Mouse (Mus musculus): ENCODE measurements around the gene Cyb5r3. TPM values are rescaled to one million over a fixed set of nuclear protein-coding genes. Genes with fewer than 3 reads are reported as not detected.

The Cyb5r3 gene
- polyA plus RNA-seq, 1 experiment from 2014 or later = 63.3 TPM

DNA sequence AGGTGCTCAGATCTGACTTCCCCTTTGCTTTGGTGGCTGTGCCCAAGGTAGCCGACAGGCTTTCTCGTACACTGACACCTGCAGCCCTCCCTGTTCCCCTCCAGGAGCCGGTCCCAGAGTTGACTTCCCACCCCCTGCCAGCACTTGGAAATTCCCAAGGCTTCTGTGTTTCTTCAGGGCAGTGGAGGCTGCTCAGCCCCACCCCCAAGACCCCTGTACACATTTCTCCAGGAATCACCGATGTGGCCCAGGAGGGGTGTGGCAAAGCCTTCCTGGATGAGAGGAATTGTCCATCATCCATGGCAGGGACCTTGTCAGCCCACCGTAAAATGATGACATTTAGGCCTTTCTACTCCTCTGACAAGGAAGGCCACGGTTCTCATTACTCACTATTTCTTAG lies 61.1 kb downstream of the Cyb5r3 start:
- no peak overlapping the region for H3K4me2 ChIP-seq (ENCODE audit: low read length)
- ATAC-seq (no peak), DNase-seq (ENCODE audit: low spot score) (no peak)
- 65% methylated on average over 6 of the region's 6 CpGs for WGBS
- H3K27me3 ChIP-seq (replicated peaks; ENCODE audit: control insufficient read depth, insufficient read depth, low read length) = no peaks in the 10 kb centered on the region
- peaks cover 10% of the 10 kb centered on the region for H3K36me3 ChIP-seq (ENCODE audit: control insufficient read depth, insufficient read depth, low read length)
- peaks cover 5% of the 10 kb centered on the region; the same call in 1 of the 2 replicates for H3K4me1 ChIP-seq (ENCODE audit: control insufficient read depth, insufficient read depth, low read length)
- no peaks in the 10 kb centered on the region for H3K9me3 ChIP-seq (replicated peaks; ENCODE audit: control insufficient read depth, low read length)
- H3K27ac ChIP-seq (ENCODE audit: low read depth, low read length) = no peak overlapping the region
- no peak overlapping the region for H3K9ac ChIP-seq (ENCODE audit: low read length)
- H3K4me3 ChIP-seq (ENCODE audit: low read depth, low read length) = no peak overlapping the region

GRCm38 (mm10) chr15:83107814-83108213 lies 64.6 kb downstream of the Cyb5r3 start:
- Histone ChIP-seq H3K4me2 (ENCODE audit: low read length) (no peak overlapping the region), H3K36me3 (ENCODE audit: control insufficient read depth, insufficient read depth, low read length) (no peaks in the 10 kb centered on the region), H3K27ac (ENCODE audit: low read depth, low read length) (no peak overlapping the region), H3K9ac (ENCODE audit: low read length) (no peak overlapping the region), H3K4me3 (ENCODE audit: low read depth, low read length) (no peak overlapping the region), H3K9me3 (replicated peaks; ENCODE audit: control insufficient read depth, low read length) (no peaks in the 10 kb centered on the region), H3K27me3 (replicated peaks; ENCODE audit: control insufficient read depth, insufficient read depth, low read length) (no peaks in the 10 kb centered on the region), H3K4me1 (ENCODE audit: control insufficient read depth, insufficient read depth, low read length) (peaks cover 1% of the 10 kb centered on the region; the same call in 1 of the 2 replicates)
- no peak for ATAC-seq
- no peak for DNase-seq (ENCODE audit: low spot score)
- 34% methylated on average over 6 of the region's 6 CpGs for WGBS

DNA sequence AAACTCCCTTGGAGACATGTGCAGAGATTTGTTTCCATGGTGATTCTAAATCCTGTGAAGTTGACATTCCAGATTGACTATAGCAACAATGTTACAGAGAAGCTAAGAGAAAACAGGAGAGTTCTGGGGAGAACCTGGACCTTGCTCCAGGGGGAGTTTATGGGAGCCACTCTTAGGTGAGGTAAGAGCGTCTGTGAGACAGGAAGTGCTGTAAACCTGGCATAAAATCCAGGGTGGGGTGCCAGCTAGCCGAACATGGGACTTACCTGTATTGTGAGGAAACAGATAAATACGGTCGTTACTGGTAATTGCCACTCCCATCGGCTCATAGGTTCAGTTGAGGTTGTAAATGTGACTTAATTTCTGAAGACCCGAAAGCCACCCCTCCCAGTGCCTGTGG lies 66.0 kb downstream of the Cyb5r3 start:
- H3K27ac ChIP-seq (ENCODE audit: low read depth, low read length) = no peak overlapping the region
- 78% methylated on average over 6 of the region's 6 CpGs for WGBS
- no peak for ATAC-seq

More for the DNA sequence above, 66.0 kb downstream of the Cyb5r3 start:
- DNase-seq (ENCODE audit: low spot score) = no peak
- Histone ChIP-seq H3K36me3 (ENCODE audit: control insufficient read depth, insufficient read depth, low read length) (no peaks in the 10 kb centered on the region), H3K4me1 (ENCODE audit: control insufficient read depth, insufficient read depth, low read length) (no peaks in the 10 kb centered on the region), H3K4me2 (ENCODE audit: low read length) (no peak overlapping the region), H3K9ac (ENCODE audit: low read length) (no peak overlapping the region), H3K4me3 (ENCODE audit: low read depth, low read length) (no peak overlapping the region), H3K27me3 (replicated peaks; ENCODE audit: control insufficient read depth, insufficient read depth, low read length) (no peaks in the 10 kb centered on the region), H3K9me3 (replicated peaks; ENCODE audit: control insufficient read depth, low read length) (no peaks in the 10 kb centered on the region)

Other genes starting within 250 kb of the Cyb5r3 start
- gene Tcf20, start 184.7 kb downstream of the Cyb5r3 start, polyA plus RNA-seq (2014; fragmentation: Nextera tagmentation; extraction: Ambion mirVana) = 17.1 and 17.4 TPM in 2 replicates
- gene Nfam1, start 139.3 kb downstream of the Cyb5r3 start, polyA plus RNA-seq (2014; fragmentation: Nextera tagmentation; extraction: Ambion mirVana) = 1.2 and 2.0 TPM in 2 replicates
- gene Serhl, start 83.1 kb downstream of the Cyb5r3 start, polyA plus RNA-seq (2014; fragmentation: Nextera tagmentation; extraction: Ambion mirVana) = 32.7 and 37.6 TPM in 2 replicates
- gene Rrp7a, start 49.8 kb downstream of the Cyb5r3 start, polyA plus RNA-seq (2014; fragmentation: Nextera tagmentation; extraction: Ambion mirVana) = 64.2 and 67.3 TPM in 2 replicates
- 158 and 167 TPM in 2 replicates for gene Poldip3, start 23.2 kb downstream of the Cyb5r3 start, polyA plus RNA-seq (2014; fragmentation: Nextera tagmentation; extraction: Ambion mirVana)
- gene A4galt, start 79.2 kb upstream of the Cyb5r3 start, polyA plus RNA-seq (2014; fragmentation: Nextera tagmentation; extraction: Ambion mirVana) = 1.5 and 2.3 TPM in 2 replicates
- gene Arfgap3, start 177.7 kb upstream of the Cyb5r3 start, polyA plus RNA-seq (2014; fragmentation: Nextera tagmentation; extraction: Ambion mirVana) = 40.0 and 45.4 TPM in 2 replicates